Mouse (Mus musculus) ovary, postnatal 10 days (tissue): ENCODE data around the gene Thsd4.

Experiments
- DNase-seq: peaks from one replicate; pipeline ENCODE4 v3.0.0; 2022; ENCODE audit warnings: low spot score

The Thsd4 gene

GRCm38 (mm10) chr9:60517148-60517547, 4.7 kb downstream of the Thsd4 start:
- DNase-seq: no peak

GRCm38 (mm10) chr9:60516379-60516778, 5.5 kb downstream of the Thsd4 start:
- no peak for DNase-seq

- DNase-seq: no peak
These were observed 8.5 kb downstream of the Thsd4 start for GRCm38 (mm10) chr9:60513329-60513788.

GRCm38 (mm10) chr9:60510876-60511275, 11.0 kb downstream of the Thsd4 start:
- no peak for DNase-seq

DNA sequence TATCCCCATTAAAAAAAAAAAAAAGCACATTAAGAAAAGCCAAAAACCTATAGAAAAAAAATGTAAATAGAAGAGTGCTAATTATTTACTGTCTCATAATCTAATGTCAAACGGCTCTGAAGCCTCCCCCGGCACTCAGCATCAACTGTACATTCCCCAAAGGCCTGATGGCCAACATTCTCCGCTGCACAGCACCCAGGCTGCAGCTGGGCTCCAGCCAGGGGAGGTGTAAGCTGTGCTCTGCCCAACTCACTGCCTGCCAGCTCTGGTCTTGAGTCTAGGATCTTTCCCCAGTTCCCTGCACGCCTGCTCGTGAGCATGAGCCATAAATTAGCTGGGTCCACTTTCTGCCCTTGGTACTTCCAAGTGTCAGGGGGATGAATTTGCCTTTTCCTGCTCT, 15.7 kb downstream of the Thsd4 start:
- no peak for DNase-seq

DNA sequence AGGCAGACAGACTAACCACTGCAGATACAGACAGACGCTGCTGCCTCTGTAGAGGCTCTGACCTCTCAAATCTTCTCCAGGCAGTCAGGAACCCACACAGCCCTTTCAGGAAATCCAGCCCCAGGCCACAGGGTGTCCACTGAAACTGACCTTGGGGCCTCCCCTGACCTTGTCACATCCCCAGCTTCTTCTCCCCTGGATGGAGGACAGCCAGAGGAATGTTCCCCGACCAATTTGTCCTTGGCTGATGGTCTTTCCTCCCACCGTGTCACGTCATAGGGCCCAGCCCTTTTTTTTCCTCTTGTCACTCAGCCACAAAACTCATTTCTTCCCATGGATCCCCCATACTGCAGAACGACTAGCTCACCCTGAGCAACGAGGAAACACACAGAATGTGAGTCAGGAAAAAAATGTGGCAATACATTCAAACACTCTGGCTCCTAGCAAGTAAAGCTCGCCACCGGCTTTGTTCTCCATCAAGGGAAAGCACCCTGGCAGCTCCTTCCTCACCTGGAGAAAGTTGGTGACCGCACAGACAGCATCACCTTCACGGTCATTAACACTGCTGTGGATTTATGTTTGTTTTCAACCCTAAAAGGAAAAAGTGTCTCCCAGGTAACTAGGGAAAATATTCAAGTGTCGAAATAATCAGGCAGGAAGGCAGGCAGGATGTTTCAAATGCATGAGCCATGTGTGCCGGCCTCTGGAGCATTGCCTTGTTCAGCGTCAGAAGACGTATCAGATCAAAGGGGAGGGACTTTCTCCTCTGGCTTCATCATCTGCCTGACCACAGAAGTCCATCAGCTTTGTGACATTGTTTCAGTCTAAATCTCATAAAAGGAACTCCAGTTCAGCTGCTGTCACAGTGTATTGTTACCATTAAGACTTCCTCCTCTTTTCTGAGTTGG, 17.2 kb downstream of the Thsd4 start:
- no peak for DNase-seq

DNA sequence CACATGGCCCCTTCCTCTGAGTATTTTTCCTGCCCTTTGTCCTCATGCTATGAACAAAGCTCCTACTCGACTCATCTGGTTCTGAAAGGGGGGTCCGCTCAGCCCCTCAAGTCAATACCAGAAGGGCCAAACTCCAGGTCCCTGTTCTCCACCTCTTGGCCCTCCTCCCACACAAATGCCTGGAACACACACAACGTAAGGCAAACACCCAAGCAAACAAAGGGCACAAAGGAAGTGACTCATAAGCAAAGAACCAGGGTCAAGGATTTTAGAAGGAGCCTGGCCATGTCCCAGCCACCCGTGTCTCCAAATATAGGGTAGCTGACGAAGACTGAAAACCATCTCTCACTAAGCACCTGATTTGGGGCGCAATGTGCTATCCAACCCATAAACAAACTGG, 19.6 kb downstream of the Thsd4 start:
- no peak for DNase-seq

DNA sequence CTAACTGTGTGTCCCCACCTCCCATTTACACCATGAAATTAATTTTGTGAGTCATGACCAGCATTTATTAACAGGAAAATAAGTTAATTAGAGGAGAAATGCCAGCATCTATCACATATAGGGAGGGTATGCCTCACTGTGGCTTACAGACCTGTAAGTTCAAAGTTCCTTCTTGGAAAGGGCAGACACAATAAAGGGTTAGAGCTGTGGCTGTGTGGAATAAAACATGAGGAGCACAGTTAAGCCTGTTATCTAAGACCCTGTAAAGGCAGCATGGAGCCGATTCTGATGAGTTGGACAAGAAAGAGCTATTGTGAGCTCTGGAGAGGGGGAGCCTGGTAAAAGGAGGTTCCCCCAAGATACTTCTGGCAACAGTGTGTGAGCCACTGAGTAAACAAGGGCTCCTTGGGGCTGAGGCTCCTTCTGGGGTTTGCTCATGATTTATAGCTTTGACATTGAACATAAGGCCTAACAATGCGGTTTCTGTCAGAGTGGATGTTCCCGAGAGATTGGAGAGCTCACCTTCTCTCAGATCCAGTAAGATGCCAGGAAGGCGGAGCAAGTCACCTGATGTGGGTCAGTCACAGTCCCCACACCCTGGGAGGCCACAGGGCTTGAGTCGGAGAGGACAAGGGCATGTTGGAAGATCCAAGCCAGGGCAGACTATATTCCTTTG, 20.2 kb downstream of the Thsd4 start:
- no peak for DNase-seq

DNA sequence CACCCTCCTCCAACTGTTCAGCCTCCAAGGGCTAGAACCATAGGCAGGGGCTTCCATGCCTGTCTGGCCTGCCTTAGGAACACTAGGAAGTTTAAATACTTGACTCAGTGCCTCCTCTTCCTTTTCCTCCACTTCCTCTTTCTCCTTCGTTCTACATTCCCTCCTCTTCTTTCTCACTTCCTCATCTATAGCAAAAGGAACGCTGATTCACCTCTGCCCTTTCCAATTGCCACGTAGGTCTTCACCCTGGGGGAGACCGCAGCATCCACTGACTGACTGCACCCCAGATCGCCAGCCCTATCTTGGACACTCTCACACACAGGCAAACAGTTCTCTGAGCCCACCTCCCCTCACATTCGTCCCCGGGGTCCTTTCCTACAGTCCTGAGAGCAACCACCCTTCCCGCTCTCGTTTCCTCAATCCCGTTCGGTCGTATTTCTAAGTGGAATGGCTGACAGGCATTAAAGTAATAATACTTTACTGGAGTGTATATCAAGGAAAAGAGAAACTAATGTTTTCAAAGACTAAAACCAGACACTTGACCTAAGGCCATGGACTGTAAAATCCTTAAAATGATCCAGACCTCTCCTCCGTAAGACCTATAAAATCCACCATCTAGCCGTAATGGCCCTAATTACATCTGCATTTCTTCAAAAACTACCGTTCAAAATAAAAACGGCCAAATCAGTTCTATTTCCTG, 29.4 kb downstream of the Thsd4 start:
- DNase-seq: no peak

DNA sequence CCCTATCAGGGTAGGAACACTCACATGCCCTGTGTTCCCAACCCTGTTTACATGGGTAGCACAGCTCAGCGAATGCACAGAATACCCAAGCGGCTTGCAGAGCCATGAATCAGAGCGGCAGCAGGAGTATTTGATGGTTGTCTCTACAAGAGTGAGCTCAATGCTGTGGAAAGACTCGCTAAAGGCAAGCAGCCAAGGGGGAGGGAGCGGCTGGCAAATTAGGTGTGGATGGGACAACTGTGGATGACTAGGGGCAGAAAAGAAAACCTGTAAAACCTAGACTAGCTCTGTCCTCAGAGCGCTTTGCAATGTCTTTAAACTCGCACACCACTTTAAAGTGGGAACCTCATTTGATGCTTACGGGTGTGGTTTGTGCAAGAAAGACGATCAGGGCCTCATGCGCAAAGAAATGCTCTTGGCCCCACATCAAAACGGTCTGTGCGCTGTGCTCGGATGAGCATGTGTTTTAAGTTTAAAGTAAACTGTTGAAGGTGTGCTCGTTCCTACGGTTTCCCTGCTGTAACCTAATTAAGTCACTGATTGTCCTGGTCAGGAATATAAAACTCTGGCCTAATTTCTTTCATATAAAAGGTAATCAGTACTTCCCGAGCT, 30.3 kb downstream of the Thsd4 start:
- no peak for DNase-seq

GRCm38 (mm10) chr9:60491079-60491478, 30.8 kb downstream of the Thsd4 start:
- DNase-seq: no peak

- DNase-seq: no peak
These were observed 33.0 kb downstream of the Thsd4 start for GRCm38 (mm10) chr9:60488816-60489215.

DNA sequence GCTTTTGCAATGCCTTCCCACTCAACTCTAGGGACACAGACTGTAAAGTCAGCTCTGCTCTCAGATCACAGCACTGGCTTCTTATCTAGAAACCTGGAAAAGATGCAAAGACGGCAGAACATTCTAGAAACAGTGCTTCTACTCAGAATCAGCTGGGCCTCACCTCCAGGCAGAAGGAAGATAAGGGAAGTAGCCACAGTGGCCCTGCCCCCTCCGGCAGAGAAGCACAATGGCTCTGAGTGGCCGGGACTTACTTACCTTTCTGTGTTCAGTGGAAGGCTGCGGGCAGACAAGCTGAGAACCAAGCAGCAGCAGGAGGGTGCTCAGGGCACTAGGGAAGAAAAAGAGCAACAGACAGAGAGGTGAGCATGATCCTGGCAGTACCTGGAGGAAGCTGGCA, 39.7 kb downstream of the Thsd4 start:
- DNase-seq: no peak

- no peak for DNase-seq
These were observed 41.8 kb downstream of the Thsd4 start for GRCm38 (mm10) chr9:60480052-60480451.

DNA sequence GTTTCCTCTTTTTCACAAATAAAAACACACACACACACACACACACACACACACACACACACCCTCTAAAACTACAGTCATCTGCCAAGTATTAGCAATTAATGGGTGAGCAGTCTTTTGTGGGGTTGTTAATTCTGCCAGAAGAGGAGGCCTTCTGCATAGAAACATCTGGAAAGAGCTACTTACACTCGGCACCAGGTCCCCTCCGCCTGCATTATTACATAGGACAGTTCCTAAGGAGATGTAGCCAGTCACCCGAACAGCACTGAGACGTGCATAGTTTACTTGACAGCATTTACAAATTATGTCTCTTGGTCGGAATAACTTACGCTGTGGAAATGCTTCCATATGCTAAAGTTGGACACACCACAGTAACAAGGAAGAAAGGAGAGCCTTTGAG, 43.0 kb downstream of the Thsd4 start:
- no peak for DNase-seq

DNA sequence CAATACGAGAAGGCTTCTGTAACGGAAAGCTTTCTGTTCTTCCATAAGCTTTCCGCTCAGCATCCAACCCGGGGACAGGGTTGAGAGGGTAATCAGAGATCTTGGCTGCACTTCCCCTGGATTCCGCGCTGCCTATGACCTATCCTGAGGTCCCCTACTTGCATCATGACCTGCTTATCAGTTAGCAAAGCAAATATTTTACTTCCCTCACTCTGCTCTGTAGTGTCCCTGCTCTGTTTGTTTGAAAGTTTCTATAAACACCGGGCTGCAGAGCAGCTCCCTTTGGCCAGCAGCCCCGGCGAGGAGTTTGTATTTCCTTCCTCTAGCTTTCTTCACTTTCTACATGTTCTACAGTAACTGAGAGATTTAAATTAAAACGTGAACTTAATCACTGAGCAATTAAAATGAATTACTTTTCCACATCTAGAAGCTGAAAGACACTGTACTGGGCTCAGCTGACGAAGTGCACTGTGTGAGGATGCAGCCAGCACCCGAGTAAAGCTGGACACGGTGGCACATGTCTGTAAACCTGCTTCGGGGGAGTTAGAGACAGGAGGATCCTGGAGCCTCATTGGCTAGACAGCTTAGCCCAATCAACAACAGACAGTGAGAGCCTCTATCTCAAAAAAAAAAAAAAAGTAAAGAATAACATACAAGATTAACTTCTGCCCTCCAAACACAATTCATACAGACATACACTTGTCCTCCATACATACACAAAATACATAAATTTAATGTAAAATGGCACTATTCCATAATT, 43.7 kb downstream of the Thsd4 start:
- no peak for DNase-seq

GRCm38 (mm10) chr9:60460010-60460982, 61.5 kb downstream of the Thsd4 start:
- DNase-seq: no peak

GRCm38 (mm10) chr9:60458468-60458962, 63.3 kb downstream of the Thsd4 start:
- no peak for DNase-seq

DNA sequence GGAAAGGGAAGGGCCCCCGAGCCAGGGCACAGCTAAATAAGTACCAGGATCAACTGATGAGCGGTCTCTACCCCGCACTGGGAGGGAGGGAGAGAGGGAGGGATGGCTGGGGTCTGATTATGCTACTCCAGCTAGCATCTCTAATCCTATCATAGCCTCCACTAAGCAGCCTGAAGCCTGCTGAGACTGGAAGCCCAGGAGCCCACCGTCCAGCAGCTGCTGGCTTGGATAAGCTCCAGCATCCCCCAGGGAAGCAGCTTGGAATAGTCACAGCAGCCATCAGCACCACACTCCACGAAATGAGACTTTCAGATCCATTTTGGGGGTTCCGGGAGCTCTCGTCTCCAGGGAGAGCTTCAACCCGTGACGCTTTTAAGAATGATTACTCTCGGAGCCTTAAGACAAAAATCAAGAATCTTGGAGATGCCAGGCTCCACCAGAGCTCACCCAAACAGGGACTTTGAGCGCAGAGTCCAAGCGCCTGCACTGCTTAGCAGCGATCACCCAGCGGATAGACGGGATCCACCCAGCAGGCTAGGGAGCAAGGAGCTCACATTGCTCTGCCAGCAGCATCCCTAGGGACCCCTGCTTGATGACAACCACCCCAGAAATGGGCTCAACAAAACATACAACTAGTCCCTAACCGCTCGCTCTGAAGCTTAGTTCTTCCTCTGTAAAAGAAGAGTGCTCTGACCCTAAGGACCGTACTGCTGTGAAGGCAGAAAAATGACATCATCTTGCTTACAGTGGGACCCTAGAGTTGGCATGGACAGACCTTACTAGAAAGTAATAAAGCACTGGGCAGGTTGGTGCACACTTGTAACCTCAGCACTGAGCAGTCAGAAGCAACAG, 64.3 kb downstream of the Thsd4 start:
- no peak for DNase-seq
